Mouse (Mus musculus) E14TG2a.4 (cell line): Measurements from ENCODE around the gene Cenpq.

ENCODE experiments used
- CTCF ChIP-seq: conservative IDR thresholded peaks from 2 replicates; pipeline ENCODE4 v1.5.1; 2014; ENCODE audit warnings: low read length
- NANOG ChIP-seq: IDR thresholded peaks from 2 replicates; pipeline ENCODE4 v1.6.1; 2014; ENCODE audit warnings: borderline replicate concordance, low read length, mixed read lengths
- POU5F1 ChIP-seq: IDR thresholded peaks from 2 replicates; pipeline ENCODE4 v1.6.1; 2014; ENCODE audit warnings: low read length, borderline replicate concordance

GRCm38 (mm10) chr17:40915499-40915898, 19.3 kb downstream of the Cenpq start:
- TF ChIP-seq CTCF (no peak), POU5F1 (no peak), NANOG (no peak)
